Mouse (Mus musculus) cerebellum, postnatal 36 days (tissue): ENCODE data around the gene Gas7.

ENCODE experiments used
- DNase-seq, 2 experiments: peaks; one replicate each; pipeline ENCODE4 v3.0.0; 2021 to 2022; ENCODE audit warnings: mixed read lengths in 2 of 2

The Gas7 gene

DNA sequence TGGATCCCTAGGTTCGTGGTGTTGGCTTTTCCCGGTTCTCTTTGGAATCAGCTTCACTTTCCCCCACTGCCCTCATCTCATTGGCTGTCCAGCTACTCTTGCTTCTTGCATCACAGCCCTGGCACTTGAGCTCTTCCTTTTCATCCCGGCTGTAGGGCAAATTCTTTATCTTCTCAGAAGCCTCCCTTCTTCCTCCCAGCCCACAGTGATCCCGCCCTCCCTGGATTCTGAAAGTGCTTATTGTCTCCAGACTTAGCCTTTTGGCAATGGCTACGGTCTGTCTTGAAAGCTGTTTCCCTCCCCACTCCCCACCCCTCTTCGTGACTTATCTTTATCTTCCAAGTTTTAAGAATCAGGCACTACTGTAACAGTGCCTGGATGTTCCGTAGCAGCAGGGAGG lies 126.3 kb downstream of the Gas7 start:
- no peak for DNase-seq

DNA sequence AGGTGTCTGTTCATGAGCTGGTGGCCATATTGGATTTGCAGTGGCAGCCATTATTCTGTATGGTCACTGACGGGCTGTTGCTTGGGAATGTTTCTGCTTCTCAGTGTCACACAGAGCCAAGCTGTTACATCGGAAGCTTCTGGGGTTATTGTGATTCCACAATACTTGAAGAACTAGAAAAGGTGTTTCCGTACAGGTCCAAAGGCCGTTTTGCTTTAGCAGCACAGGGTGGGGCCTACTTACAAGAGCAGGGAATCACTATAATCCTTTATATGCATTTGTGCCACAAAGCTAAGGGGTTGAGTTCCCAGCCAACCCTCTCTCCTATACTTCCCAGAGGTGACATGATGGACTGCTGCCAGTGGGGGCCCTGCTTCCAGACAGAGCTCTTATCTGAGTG lies 127.3 kb downstream of the Gas7 start:
- no peak for DNase-seq

DNA sequence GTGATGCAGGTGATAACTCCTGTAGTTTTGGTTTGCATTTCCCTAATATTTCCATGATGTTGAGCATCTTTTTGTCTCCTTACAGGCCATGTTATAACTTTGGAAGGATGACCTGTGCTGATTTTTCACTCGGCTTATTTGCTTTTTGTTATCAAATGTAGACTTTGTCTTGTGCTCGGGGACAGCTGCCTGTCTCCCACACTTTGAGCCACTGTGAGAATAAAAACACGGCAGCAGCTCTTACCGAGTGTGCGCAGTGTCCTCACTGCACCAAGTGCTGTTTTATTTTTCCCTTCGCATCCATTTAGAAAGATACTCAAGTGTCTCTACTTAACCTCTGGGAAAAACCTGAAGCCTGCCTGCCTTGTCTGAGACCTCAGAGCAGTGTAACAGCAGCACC lies 129.8 kb downstream of the Gas7 start:
- no peak for DNase-seq

DNA sequence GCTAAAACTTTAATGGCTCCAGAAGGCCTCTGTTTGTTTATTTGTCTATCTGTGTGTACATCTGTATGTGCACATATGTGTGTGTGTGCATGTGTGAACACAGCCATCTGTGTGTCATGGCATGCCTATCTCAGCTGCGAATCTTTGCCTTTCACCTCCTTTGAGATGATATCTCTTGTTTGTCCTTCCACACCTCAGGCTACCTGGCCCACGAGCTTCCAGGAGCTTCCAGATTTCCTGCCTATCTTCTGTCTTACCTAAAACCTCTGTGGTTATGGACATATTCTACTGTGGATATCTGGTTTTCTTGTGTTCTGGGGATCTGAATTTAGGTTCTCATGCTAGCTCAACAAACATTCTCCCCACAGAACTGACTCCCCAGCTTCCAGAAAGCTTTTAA lies 130.4 kb downstream of the Gas7 start:
- DNase-seq, result no peak

DNA sequence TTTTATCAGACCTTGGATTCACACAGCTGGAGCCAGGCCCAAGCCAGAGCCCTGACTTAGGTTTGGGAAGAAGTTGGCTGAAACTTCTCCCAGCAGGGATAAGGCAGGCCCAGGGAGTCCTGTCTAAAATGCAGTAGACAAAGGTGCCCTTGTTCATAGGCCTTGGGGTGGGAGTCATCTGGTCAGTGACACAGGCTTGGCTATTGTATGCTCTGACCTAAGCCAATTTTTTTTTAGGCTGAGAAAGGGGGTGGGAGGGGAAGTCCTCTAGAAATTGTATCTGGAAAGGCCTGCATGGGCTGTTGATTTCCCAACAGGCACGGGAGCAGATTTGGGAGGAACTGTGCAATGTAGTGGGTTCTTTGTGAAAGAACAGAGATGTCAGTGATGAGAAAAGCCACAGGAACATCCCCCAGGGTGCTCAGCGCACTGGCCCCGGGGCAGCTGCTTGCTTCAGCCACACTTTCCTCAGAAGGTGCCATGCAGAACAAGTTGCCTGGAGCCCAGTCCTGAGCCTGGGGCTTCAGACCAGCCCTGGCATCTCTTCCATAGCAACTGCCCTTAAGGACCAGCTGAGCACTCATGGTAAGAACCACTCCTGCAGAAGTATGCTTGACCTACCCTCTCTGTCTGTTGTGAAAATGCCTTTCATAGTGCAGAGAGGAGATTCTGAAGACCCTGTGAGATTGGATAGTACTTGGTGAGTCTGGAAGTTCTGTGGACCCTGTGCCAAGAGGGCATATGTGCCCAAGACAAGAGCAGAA lies 131.2 kb downstream of the Gas7 start:
- DNase-seq, result no peak

DNA sequence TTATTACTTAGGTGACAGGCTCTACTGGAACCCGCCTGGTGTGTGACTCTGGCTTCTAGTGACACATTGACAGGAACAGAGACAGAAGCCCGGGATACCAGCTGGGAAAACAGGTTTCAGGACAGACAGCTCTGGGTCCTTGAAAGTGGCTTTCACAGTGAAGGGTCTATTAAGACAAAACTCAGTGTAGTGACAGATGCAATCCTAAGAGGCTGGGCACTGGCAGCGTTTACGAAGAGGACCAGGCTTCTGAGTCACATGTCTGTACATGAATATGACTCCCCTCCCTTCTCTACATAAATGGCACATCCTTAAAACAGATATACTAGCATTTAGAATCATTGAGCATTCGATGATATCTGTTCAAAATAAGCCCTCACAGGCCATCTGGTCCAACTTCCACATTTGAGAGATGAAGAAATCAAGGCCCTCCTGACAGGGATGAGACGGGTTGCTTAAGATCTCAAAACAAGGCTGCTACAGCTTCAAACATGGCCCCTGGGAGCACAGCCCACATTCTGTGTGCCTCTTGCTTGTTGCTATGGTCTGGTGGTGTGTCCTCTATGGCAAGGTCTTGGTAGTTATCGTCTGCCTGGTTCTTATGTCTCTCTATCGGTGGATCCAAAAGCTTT lies 133.1 kb downstream of the Gas7 start:
- DNase-seq, result no peak

DNA sequence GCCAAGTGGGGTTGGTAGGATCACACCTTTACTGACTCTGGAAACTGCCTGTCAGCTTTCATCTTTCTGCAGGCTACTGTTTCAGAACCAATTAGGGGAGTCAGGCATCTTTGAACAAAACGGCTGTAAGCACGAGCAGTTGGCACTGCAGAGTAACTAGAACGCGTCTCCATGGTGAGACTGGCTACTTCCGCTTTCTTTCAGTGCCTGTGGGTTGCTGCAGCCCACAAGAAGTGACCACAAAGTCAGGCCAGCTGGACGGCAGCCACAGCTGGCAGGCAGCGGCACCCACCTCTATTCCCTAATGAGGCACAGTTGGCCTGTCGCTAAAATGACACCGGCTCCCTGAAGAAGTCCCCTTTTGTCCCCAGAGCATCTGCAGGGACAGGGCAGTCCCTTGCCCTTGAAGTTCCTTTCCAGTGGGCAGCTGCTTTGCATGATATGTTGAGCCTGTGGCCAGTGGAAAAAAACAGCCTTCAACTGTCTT lies 133.6 kb downstream of the Gas7 start:
- DNase-seq, result peak; percentile 21 to 23

DNA sequence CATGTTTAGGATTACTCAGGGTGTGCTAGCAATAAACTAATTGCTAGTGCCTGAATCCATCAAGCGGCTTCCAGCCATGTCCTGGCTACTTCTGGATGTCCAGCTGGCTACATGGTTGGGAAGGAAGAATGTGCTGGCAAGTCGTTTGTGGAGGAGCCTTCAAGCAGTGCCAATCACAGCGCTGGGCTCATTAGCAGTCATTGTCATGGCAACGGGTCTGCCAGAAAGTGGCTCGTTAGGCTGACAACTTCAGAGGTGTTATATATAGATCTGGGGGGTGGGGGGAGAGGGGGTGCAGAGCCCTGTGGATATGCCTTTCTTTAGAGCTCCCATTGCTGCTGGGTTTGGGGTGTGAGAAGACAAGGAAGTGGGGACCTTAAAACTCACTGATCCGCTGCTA lies 141.0 kb downstream of the Gas7 start:
- DNase-seq, result peak; percentile 46 to 48

DNA sequence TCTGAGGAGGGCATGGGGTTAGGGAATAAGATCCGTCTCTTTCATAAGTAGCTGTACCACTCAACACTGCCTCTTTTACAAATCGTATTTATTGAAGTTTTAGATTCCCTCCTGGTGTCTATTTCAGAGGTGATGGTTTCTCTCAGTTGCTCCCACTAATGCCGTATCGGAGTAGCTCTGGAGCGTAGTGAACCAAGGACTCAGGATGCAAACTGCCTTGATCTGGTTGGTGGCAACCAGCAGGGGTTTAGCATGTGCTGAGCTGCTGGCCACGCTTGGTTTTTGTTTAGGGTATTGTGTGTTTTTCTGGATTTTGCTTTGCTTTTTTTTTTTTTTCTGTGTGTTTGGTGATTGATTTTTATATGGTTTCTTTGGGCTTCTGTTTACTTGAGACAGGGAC lies 141.6 kb downstream of the Gas7 start:
- DNase-seq, result no peak

DNA sequence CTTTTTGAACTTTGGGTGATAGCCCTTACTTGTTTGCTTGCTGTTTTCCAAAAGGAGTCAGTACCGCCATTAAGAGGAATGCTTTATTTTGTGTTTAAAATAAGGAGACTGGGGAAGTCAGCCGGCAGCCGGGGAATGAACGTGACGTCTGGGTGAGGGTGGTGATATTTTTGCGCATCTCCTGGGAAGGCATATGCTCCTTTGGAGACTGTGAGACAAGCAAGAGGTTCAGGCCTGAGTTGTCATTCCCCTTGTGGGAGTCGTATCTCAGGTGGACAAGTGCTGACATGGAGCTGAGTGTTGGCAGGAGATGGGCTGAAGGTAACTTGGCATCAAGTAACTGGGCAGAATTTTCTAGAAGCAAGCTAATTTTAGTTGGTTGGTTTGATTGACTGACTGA lies 142.2 kb downstream of the Gas7 start:
- DNase-seq, result no peak

DNA sequence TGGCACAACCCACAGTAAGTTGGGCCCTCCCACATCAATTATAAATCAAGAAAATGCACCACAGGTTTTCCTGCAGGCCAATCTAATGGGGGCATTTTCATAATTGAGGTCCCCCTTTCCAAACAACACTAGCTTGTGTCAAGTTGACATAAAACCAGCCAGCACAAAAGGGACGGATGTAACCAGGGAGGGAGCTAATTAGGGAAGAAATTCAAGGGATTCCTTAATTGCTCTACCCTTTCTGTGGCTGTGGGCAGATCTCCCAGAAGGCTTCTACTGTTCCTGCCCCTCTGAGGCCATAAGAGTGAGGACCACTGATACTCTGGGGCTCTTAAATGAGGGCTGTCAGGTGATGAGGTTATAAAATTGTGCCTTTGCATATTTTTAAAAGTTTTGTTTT lies 143.9 kb downstream of the Gas7 start:
- no peak for DNase-seq

DNA sequence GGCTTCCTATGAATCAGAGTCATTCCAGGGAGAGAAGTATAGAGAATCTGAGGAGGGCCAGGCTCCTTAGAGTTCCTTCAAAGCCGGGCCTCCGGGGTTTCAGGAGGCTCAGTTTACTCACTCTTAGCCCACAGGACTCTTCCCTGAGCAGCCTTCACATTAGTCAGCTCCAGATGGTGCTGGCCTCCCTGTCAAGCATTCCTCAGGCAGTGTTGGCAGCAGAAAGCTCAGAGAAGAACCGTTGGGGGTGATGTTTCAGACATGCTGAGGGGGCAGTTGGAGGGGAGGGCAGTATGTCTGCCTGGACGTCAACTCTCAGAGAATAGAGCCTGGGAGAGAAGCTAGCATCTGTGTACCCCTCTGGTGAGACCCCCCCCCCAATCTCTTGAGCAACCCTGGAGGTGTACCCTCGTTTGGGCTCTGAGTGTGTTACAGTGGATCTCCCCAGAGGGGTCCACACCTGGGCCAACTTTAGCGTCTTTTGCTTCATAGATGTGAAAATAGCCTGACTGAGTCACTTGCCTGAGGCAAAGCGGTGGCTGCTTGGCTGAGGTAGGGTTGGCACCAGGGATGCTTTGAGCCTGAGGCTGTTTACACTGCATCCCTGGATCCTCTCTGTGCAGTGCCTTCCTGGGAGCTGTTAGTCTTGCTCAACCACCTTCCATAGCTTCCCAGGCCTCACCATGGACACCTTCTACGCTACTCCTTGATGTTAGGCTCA lies 145.6 kb downstream of the Gas7 start:
- peak; percentile 17 to 20 for DNase-seq

DNA sequence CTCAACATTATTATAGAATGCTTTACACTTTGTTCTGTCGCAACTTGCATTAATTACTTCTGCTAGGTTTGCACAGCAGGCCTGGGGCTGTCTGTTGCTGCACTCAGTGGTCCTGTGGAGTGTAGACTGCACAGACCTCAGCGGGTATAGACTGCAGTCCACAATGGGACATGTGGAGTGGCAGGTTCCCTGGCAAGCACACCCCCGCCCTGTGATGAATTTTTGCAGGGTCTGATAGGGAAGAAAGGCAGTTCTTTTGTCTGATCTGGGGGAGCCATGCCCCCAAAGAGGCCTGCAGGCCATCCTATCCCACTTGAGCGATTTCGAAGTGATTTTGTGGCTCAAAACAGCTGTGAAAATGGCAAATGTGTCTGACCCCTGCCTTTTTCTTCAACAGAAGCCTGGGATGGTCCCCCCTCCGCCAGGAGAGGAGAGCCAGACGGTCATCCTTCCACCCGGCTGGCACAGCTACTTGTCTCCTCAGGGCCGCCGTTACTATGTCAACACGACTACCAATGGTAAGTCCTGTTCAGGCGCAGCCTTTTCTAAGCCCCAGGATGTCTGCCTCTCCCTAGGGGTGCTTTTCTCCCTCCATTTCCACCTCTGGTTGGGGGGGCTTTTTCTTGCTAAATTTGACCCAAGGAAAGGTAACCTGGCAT lies 147.6 kb downstream of the Gas7 start:
- peak; percentile 20 to 25 for DNase-seq

DNA sequence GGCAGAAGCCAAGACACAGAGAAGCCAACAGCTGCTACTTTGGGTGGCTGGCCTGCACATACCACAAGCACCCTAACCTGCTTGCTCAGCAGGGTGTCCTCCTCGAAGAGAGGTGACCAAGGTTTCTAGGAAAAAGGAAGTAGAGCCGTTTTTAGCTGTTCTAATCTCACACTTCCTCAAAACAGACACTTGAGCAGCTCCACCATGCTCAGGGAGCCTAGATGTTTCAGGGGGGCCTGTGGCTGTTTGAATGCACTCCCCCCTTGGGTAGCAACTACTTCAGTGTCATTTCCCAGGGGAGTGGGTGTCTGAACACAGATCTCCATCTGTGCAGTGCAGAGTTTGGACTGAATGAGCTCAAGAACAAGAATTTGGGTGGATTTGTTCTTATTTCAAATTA lies 149.2 kb downstream of the Gas7 start:
- DNase-seq, result no peak

DNA sequence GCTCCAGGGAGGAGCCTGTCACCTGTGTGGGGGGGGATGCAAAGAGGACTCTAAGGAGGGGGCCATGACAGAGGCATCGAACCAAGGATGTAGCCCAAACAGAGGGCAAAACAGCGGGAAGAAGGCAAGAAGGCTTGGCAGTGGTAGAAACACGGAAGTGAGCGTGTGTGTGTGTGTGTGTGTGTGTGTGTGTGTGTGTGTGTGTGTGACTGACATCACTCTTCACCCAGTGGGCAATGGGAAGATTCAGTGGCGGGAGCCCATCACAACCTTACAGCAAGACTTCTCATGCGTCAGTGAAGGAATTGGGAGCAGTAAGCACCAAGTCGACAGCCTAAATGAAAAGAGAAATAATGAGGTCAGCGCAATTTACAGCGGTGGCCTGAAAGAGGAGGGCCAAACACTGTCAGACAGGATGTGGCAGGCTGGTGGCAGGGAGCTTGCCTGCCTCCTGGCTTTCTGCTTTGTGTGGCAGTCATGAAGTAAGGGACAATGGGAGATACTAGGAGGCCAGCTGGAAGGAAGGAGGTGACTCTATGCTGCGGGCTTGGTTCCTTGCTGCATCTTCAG lies 153.0 kb downstream of the Gas7 start:
- no peak for DNase-seq

DNA sequence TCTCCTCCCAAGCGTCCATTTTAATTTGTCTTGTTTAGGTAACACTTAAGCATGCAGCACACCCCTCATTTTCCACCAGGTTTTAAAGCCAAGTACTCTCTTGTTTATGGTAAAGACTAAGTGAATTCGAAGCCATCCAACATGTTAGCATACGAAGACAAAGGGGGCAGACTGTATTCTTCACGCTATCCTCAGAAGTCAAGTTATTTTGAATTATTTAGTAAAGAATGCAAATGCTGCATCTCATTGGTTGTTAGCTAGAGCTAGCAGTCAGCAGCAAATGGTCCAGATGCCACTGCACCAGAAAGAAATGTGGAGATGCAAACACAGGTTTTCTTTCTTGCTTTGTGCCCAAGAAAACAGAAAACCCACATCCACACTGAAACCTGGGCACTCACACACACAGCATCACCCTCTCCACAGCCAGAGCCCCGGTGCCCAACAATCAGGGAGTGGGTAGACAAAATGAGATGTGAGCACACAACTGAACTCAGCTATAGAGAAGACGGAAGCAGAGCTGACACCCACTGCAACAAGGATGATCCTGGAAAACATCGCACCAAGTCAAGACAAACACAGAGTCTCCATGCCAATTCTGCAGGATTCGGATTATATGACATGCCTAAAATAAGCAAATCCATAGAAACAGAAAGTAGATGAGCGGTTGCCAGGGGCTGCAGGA lies 157.1 kb downstream of the Gas7 start:
- no peak for DNase-seq

DNA sequence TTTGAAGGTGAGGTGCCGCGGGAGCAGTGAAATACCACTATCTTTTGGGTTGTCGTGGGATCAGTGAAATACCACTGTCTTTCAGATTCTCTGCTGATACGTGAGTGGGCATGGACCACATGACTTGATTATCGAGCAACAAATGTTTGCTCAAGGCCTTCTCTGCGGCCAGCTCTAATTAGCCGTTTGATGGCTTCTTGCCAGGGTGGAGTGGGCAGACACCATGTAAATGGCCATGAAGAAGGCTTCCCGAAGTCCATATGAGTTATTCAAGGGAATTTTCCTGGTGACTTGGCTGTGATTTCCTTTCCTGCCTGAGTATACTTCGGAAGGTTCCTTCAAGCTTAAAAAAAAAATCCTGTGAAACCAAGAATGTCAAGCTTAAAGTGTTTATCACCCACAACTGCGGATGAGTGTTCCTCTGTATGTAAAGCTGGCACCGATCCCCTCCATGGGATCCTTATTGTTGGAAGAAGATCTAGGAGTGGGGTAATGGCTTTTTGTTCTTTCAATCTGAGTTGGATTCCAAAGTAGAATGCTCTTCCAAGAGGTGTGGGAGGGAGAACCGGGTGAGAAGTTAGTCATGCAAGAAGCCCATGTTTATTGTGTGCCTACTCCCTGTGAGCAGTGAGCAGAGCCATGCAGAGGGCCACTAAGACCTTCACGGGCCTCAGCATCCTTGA lies 161.5 kb downstream of the Gas7 start:
- no peak for DNase-seq

DNA sequence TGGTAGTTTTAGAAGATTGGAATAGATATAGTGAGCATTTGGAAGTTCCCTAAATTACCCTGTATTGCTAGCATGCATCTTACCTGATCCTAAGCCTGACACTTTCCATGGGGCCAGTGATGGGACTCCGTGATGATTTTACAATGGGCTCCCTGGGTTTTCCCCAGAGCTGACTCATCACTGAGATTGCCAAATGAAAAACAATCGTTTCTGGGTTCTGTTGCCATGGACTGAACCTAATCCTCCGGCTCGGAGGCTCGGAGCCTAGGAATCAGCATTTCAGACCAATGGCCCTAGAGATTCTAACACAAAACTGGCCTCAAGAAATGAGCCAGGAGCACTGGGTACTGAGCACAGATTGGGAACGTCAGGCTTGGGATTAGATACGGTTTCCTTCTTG lies 167.1 kb downstream of the Gas7 start:
- no peak for DNase-seq

DNA sequence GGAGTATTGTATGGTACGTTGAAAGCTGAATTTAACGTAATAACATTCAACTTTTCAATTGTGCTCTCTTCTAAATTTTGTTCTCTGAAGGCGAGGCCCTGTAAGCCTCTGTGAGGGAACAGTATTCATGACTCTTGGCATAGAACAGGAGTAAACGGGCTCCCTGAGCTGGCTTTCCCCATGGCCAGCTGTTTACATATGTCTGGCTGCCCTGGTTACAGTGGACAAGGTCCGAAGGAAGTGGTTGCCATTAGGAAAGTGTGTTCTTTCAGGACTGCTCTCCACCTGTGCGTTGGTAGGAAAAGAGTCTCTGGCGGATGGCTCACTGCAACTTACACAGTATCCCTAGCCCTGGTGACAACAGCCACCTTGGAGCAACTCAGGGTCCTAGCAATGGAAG lies 171.9 kb downstream of the Gas7 start:
- DNase-seq, result no peak

DNA sequence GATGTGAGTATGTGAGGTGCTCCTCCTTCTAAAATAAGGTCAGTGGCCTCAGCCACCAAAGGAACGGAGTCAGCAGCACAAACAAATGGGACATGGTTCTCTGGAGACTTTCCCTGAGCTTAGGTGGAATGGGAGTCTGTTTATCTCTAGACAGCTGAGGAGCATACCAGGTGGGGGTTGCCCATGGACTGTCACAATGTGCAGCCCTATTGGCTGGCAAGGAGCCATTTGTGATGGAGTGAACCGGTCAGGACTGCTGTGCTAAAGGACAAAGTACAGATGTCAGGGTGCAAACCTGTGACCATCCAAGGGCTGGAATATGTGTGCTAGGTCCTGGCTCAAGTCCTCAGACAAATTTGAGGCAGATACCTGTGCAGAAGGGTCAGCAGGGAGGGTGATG lies 173.3 kb downstream of the Gas7 start:
- no peak for DNase-seq

DNA sequence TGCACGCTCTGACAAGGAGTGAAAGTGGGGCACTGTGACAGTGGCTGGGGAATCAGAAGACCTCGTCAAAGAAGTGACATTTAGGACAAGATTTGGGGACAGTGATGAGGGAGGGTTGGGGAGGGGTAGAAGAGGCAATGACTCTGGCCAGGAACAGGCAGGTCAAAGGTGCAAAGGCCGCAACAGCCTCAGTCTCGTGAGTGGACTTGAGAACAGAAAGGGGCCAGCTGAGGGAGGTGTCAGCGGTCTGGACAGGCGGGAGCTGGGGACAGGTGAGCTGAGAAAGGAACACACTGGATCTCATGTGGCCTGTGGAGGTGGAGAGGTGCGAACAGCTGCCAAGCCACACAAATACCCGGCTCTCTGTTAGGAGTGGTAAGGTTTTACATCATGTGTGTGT lies 177.7 kb downstream of the Gas7 start:
- no peak for DNase-seq
